ENCODE assay signal across 8 mouse cellular contexts in genomic region chr2:168230026-168230728, GRCm38 (mm10). TPM values are rescaled to one million over a fixed set of nuclear protein-coding genes. Genes with fewer than 3 reads are reported as not detected.
A peak's percentile ranks its signal among the peaks of the same experiment; 100 is the strongest.
DNase-seq lines count a peak whose midpoint lies in the region; ATAC-seq lines count a peak whose summit lies in the region.

TSS of gene Gm20716 (minus strand) at chr2:168230364.
TSS of gene Dpm1 (minus strand) at chr2:168230591.
TSS of gene Mocs3 (plus strand) at chr2:168230622.

- H3K27me3 ChIP-seq in hindbrain, embryonic 15.5 days, result no peaks in the 10 kb centered on the region

- peak within 1 kb of the TSS; percentile 98 for H3K27ac ChIP-seq in hindbrain, embryonic 15.5 days (replicated peaks)
- H3K27ac ChIP-seq in macrophage, result peak within 1 kb of the TSS; percentile 96

- under 1% methylated on average over 63 of the region's 73 CpGs for WGBS in hindbrain, embryonic 15.5 days
- whole genome bisulfite sequencing in macrophage (ENCODE audit: missing documents), result 0% methylated on average over 73 of the region's 73 CpGs

- peaks cover 63% of the 10 kb centered on the region for H3K79me2 ChIP-seq in macrophage (ENCODE audit: inconsistent target)

- H3K4me3 ChIP-seq in hindbrain, embryonic 15.5 days, result peak within 1 kb of the TSS; percentile 95
- peak within 1 kb of the TSS; percentile 81 for H3K4me3 ChIP-seq in macrophage (ENCODE audit: inconsistent target)

- DNase-seq in R1 (ENCODE audit: low read depth, low spot score), result peak; percentile 94
- peak; percentile 88 to 93 for DNase-seq in cerebellum, postnatal 25 days
- DNase-seq in frontal cortex, postnatal 36 days (ENCODE audit: low spot score in 2 of 2), result peak; percentile 92 to 93
- peak; percentile 83 to 88 for DNase-seq in left cerebral cortex, adult 18-20 months (ENCODE audit: low spot score in 2 of 2)
- DNase-seq in right cerebral cortex, adult 18-20 months, result peak; percentile 90
- peak; percentile 47 for DNase-seq in urinary bladder, postnatal 10 days (ENCODE audit: low spot score)

- peaks cover 24% of the 10 kb centered on the region for H3K36me3 ChIP-seq in hindbrain, embryonic 15.5 days
- peaks cover 12% of the 10 kb centered on the region; the same call in 1 of the 2 replicates for H3K36me3 ChIP-seq in macrophage (ENCODE audit: inconsistent target)

- peak within 1 kb of the TSS; percentile 98 for H3K4me2 ChIP-seq in hindbrain, embryonic 15.5 days

- ATAC-seq in hindbrain, embryonic 15.5 days (ENCODE audit: low FRiP score, low read depth), result peak; percentile 91

- peaks cover 46% of the 10 kb centered on the region for H3K4me1 ChIP-seq in hindbrain, embryonic 15.5 days (replicated peaks)

- H3K9me3 ChIP-seq in hindbrain, embryonic 15.5 days, result no peaks in the 10 kb centered on the region

- H3K9ac ChIP-seq in hindbrain, embryonic 15.5 days, result peak within 1 kb of the TSS; percentile 89

RNA-seq across cellular contexts. Expression of gene Gm20716, which starts in this region (rescaled TPM):
- 18.2 and 22.2 TPM in 2 replicates for polyA plus RNA-seq in hindbrain, embryonic 15.5 days (2015; fragmentation: Nextera tagmentation; extraction: Ambion mirVana)
- total RNA-seq in left cerebral cortex, adult 18-20 months (2021), result 10 to 100 TPM; 36.4 to 37.0 TPM
- total RNA-seq in macrophage (2018; cell fraction: chromatin; rRNA removed), result 10 to 100 TPM; 11.8 to 43.9 (median 28.1) TPM
- total RNA-seq in macrophage (2018; cell fraction: cytosol; rRNA removed), result 10 to 100 TPM; 21.9 to 37.2 (median 29.5) TPM
- 10 to 100 TPM; 12.9 to 41.1 (median 23.5) TPM for total RNA-seq in macrophage (2018; cell fraction: nucleus; rRNA removed)
- polyA plus RNA-seq in macrophage (2018), result 32.7 to 38.4 TPM (median 32.8 TPM) in 3 replicates

RNA-seq across cellular contexts. Expression of gene Dpm1, which starts in this region (rescaled TPM):
- polyA plus RNA-seq in hindbrain, embryonic 15.5 days (2015; fragmentation: Nextera tagmentation; extraction: Ambion mirVana), result 54.6 and 62.1 TPM in 2 replicates
- 10 to 100 TPM; 59.3 to 60.8 TPM for total RNA-seq in left cerebral cortex, adult 18-20 months (2021)
- total RNA-seq in macrophage (2018; cell fraction: chromatin; rRNA removed), result 100 to 1,000 TPM in 5 of 26 experiments, 10 to 100 TPM in 21; 33.3 to 123 (median 88.2) TPM
- total RNA-seq in macrophage (2018; cell fraction: cytosol; rRNA removed), result 10 to 100 TPM; 10.4 to 88.0 (median 30.0) TPM
- total RNA-seq in macrophage (2018; cell fraction: nucleus; rRNA removed), result 10 to 100 TPM; 24.3 to 82.5 (median 37.8) TPM
- polyA plus RNA-seq in macrophage (2018), result 43.7 to 208 TPM (median 85.6 TPM) in 3 replicates

RNA-seq across cellular contexts. Expression of gene Mocs3, which starts in this region (rescaled TPM):
- 8.5 and 10.2 TPM in 2 replicates for polyA plus RNA-seq in hindbrain, embryonic 15.5 days (2015; fragmentation: Nextera tagmentation; extraction: Ambion mirVana)
- 10 to 100 TPM; 18.5 to 18.9 TPM for total RNA-seq in left cerebral cortex, adult 18-20 months (2021)
- total RNA-seq in macrophage (2018; cell fraction: chromatin; rRNA removed), result 1 to 10 TPM; 1.6 to 9.7 (median 4.7) TPM
- total RNA-seq in macrophage (2018; cell fraction: cytosol; rRNA removed), result 10 to 100 TPM in 1 of 26 experiments, 1 to 10 TPM in 25; 3.8 to 10.0 (median 6.8) TPM
- total RNA-seq in macrophage (2018; cell fraction: nucleus; rRNA removed), result 10 to 100 TPM in 4 of 26 experiments, 1 to 10 TPM in 22; 2.7 to 13.4 (median 6.3) TPM
- polyA plus RNA-seq in macrophage (2018), result 4.4 to 5.9 TPM (median 5.8 TPM) in 3 replicates

Comparison
In these comparisons a context has a peak if more than half of its experiments do, and no peak if none do; other contexts are left out.
1. Peak in every context shown above with its lines: DNase-seq, ATAC-seq, H3K4me3 ChIP-seq and H3K27ac ChIP-seq.